8 mouse cellular contexts compared by ENCODE assay signal in genomic region chr5:103691624-103692530, GRCm38 (mm10). TPM values are rescaled to one million over a fixed set of nuclear protein-coding genes. Genes with fewer than 3 reads are reported as not detected.
DNase-seq lines count a peak whose midpoint lies in the region; ATAC-seq lines count a peak whose summit lies in the region.

Aff1 (plus strand) TSS chr5:103692374.

- intact Hi-C loops in heart, postnatal 10 days (cut with DNase I): loop anchor here (2.0 kb wide), 1 partner anchor 61 kb away; no protein-coding TSS in a partner anchor

- no peak within 1 kb of the TSS for H3K27ac ChIP-seq in forebrain, embryonic 14.5 days (ENCODE audit: low read depth, low read length)
- no peak within 1 kb of the TSS for H3K27ac ChIP-seq in neural tube, embryonic 14.5 days (ENCODE audit: low read depth, low read length)

- H3K9ac ChIP-seq in forebrain, embryonic 14.5 days (ENCODE audit: low read length): peak within 1 kb of the TSS; percentile 54
- H3K9ac ChIP-seq in neural tube, embryonic 14.5 days (replicated peaks; ENCODE audit: low read depth, low read length): peak within 1 kb of the TSS; percentile 46; the same call in 1 of the 2 replicates

- H3K36me3 ChIP-seq in forebrain, embryonic 14.5 days (ENCODE audit: control insufficient read depth, insufficient read depth, low read length): no peaks in the 10 kb centered on the region
- H3K36me3 ChIP-seq in neural tube, embryonic 14.5 days (ENCODE audit: control insufficient read depth, insufficient read depth, low read length): no peaks in the 10 kb centered on the region

- peaks cover 13% of the 10 kb centered on the region for H3K27me3 ChIP-seq in forebrain, embryonic 14.5 days (replicated peaks; ENCODE audit: control insufficient read depth, insufficient read depth, low read length)
- peaks cover 19% of the 10 kb centered on the region for H3K27me3 ChIP-seq in neural tube, embryonic 14.5 days (ENCODE audit: control insufficient read depth, insufficient read depth, low read length)

- H3K4me2 ChIP-seq in forebrain, embryonic 14.5 days (ENCODE audit: low read length): peak within 1 kb of the TSS; percentile 97
- H3K4me2 ChIP-seq in neural tube, embryonic 14.5 days (ENCODE audit: low read depth, low read length): peak within 1 kb of the TSS; percentile 85

- DNase-seq in ES-CJ7 (ENCODE audit: low read depth, low spot score): peak; percentile 86
- peak; percentile 38 for DNase-seq in cerebellum, adult 11 months
- DNase-seq in forebrain, embryonic 14.5 days (ENCODE audit: low spot score): peak; percentile 71
- DNase-seq in heart, postnatal 10 days: peak; percentile 93 to 94
- DNase-seq in layer of hippocampus, adult 11-12 months (ENCODE audit: low spot score): peak; percentile 73
- peak; percentile 92 to 93 for DNase-seq in lung, adult 18-20 months
- peak; percentile 98 for DNase-seq in testis, postnatal 10 days (ENCODE audit: low spot score)

- ATAC-seq in forebrain, embryonic 14.5 days: peak; percentile 86
- ATAC-seq in neural tube, embryonic 14.5 days (ENCODE audit: low read depth): peak; percentile 90

- H3K9me3 ChIP-seq in forebrain, embryonic 14.5 days (replicated peaks; ENCODE audit: control insufficient read depth, low read length): no peaks in the 10 kb centered on the region
- no peaks in the 10 kb centered on the region for H3K9me3 ChIP-seq in neural tube, embryonic 14.5 days (ENCODE audit: control insufficient read depth, low read length)

- 7% methylated on average over 48 of the region's 50 CpGs for WGBS in forebrain, embryonic 14.5 days
- 5% methylated on average over 49 of the region's 50 CpGs for WGBS in neural tube, embryonic 14.5 days

- H3K4me1 ChIP-seq in forebrain, embryonic 14.5 days (ENCODE audit: control insufficient read depth, insufficient read depth, low read length): peaks cover 14% of the 10 kb centered on the region
- peaks cover 14% of the 10 kb centered on the region; the same call in 1 of the 2 replicates for H3K4me1 ChIP-seq in neural tube, embryonic 14.5 days (ENCODE audit: control insufficient read depth, insufficient read depth, low read length)

- H3K4me3 ChIP-seq in forebrain, embryonic 14.5 days (ENCODE audit: low read depth, low read length): peak within 1 kb of the TSS; percentile 47
- H3K4me3 ChIP-seq in neural tube, embryonic 14.5 days (ENCODE audit: low read depth, low read length): peak within 1 kb of the TSS; percentile 44

RNA-seq across cellular contexts. Expression of gene Aff1, which starts in this region (rescaled TPM):
- polyA plus RNA-seq in forebrain, embryonic 14.5 days (2014; fragmentation: Nextera tagmentation; extraction: Ambion mirVana): 1.5 and 2.6 TPM in 2 replicates
- total RNA-seq in heart, postnatal 10 days (2021): 10 to 100 TPM; 38.4 to 56.7 TPM
- polyA plus RNA-seq in neural tube, embryonic 14.5 days (2014; fragmentation: Nextera tagmentation; extraction: Ambion mirVana): 2.1 and 3.4 TPM in 2 replicates

Comparison
In these comparisons a context has a peak if more than half of its experiments do, and no peak if none do; other contexts are left out.
1. DNase-seq: peak in every context shown above with its lines; median percentile 98 in testis, postnatal 10 days; 94 in heart, postnatal 10 days; 92 in lung, adult 18-20 months; 86 in ES-CJ7; 73 in layer of hippocampus, adult 11-12 months; 71 in forebrain, embryonic 14.5 days; 38 in cerebellum, adult 11 months.